Mouse (Mus musculus) adrenal gland, postnatal 4 days (tissue): ENCODE results near the gene Rep15. TPM values are rescaled to one million over a fixed set of nuclear protein-coding genes. Genes with fewer than 3 reads are reported as not detected.

Experiments
- DNase-seq, 2 experiments: peaks; one replicate each; pipeline ENCODE4 v3.0.0; 2021 to 2022; ENCODE audit warnings: low spot score in 2 of 2, mixed read lengths in 2 of 2
- long read RNA-seq, 2 experiments: library from polyadenylated mRNA; stranded (forward); transcript quantifications; one replicate each; pipeline ENCODE4 v2.0.0; 2021
- total RNA-seq, 2 experiments: library from RNA; stranded (reverse); gene quantifications; 2 replicates each; pipeline ENCODE4 v1.2.3; 2021

Rep15 gene
- total RNA-seq = 1 to 10 TPM; 2.1 to 2.6 TPM
- long read RNA-seq, experiment 1 = 0 reads
- long read RNA-seq, experiment 2 = 0 reads

- DNase-seq = no peak
Observed at GRCm38 (mm10) chr6:147032303-147032925, at the start of gene Rep15. TSS of gene Rep15 (plus strand) at chr6:147032584.

GRCm38 (mm10) chr6:146984569-146984968 is 47.8 kb upstream of the Rep15 start:
- no peak for DNase-seq

GRCm38 (mm10) chr6:146994236-146994635 is 38.1 kb upstream of the Rep15 start:
- no peak for DNase-seq

- no peak for DNase-seq
Observed at GRCm38 (mm10) chr6:146995391-146995790, 37.0 kb upstream of the Rep15 start.

- DNase-seq = no peak
Observed at GRCm38 (mm10) chr6:146995878-146996277, 36.5 kb upstream of the Rep15 start.

GRCm38 (mm10) chr6:146997006-146997405 is 35.4 kb upstream of the Rep15 start:
- no peak for DNase-seq

- no peak for DNase-seq
Observed at GRCm38 (mm10) chr6:146998710-146999109, 33.7 kb upstream of the Rep15 start.

GRCm38 (mm10) chr6:146999302-146999701 is 33.1 kb upstream of the Rep15 start:
- DNase-seq = no peak

- DNase-seq = no peak
Observed at GRCm38 (mm10) chr6:146999755-147000154, 32.6 kb upstream of the Rep15 start.

- no peak for DNase-seq
Observed at GRCm38 (mm10) chr6:147008148-147008547, 24.2 kb upstream of the Rep15 start.

- DNase-seq = no peak
Observed at GRCm38 (mm10) chr6:147010358-147010757, 22.0 kb upstream of the Rep15 start.

GRCm38 (mm10) chr6:147010811-147011520 is 21.4 kb upstream of the Rep15 start:
- DNase-seq = no peak

GRCm38 (mm10) chr6:147011555-147011954 is 20.8 kb upstream of the Rep15 start:
- DNase-seq = no peak

- no peak for DNase-seq
Observed at GRCm38 (mm10) chr6:147011977-147012376, 20.4 kb upstream of the Rep15 start.

GRCm38 (mm10) chr6:147013546-147013945 is 18.8 kb upstream of the Rep15 start:
- DNase-seq = no peak

GRCm38 (mm10) chr6:147017906-147018305 is 14.5 kb upstream of the Rep15 start:
- DNase-seq = no peak

- DNase-seq = no peak
Observed at GRCm38 (mm10) chr6:147018364-147018763, 14.0 kb upstream of the Rep15 start.

GRCm38 (mm10) chr6:147021181-147021580 is 11.2 kb upstream of the Rep15 start:
- DNase-seq = no peak

GRCm38 (mm10) chr6:147022375-147023132 is 9.8 kb upstream of the Rep15 start:
- no peak for DNase-seq

GRCm38 (mm10) chr6:147023133-147023395 is 9.3 kb upstream of the Rep15 start:
- DNase-seq = no peak

GRCm38 (mm10) chr6:147023568-147023967 is 8.8 kb upstream of the Rep15 start:
- no peak for DNase-seq

- no peak for DNase-seq
Observed at GRCm38 (mm10) chr6:147024761-147025160, 7.6 kb upstream of the Rep15 start.
